Mouse (Mus musculus) embryonic fibroblast, embryonic 13.5 days (primary cell): ENCODE measurements around the gene Zfp82. TPM values are rescaled to one million over a fixed set of nuclear protein-coding genes. Genes with fewer than 3 reads are reported as not detected.
A peak's percentile ranks its signal among the peaks of the same experiment; 100 is the strongest.

Source experiments
- H3K27ac ChIP-seq: 2 replicates; pipeline ENCODE4 v1.5.1; 2012; ENCODE audit warnings: low read length, control low read depth, inconsistent platforms; ENCODE audit not compliant: insufficient read depth
- H3K4me1 ChIP-seq: 2 replicates; pipeline ENCODE4 v1.6.1; 2011; ENCODE audit warnings: low read length; ENCODE audit not compliant: control insufficient read depth, insufficient read depth
- H3K4me3 ChIP-seq: 2 replicates; pipeline ENCODE4 v1.5.1; 2011; ENCODE audit warnings: mild to moderate bottlenecking, control low read depth, low read length; ENCODE audit not compliant: insufficient read depth
- CTCF ChIP-seq: IDR thresholded peaks from 2 replicates; pipeline ENCODE4 v1.5.1; 2011; ENCODE audit warnings: mild to moderate bottlenecking, control low read depth, low read length, moderate library complexity, borderline replicate concordance; ENCODE audit not compliant: insufficient read depth
- POLR2A ChIP-seq: IDR thresholded peaks from 2 replicates; pipeline ENCODE4 v1.6.1; 2011; ENCODE audit warnings: low read depth, mild to moderate bottlenecking, control low read depth, low read length, moderate library complexity
- polyA plus RNA-seq: library from polyadenylated mRNA; stranded (reverse); fragments of >200 nt; gene quantifications from 2 replicates; pipeline ENCODE4 v1.2.4, GENCODE M21; 2011; ENCODE audit warnings: low read depth; ENCODE audit not compliant: missing spikeins, insufficient read length

The Zfp82 gene
- polyA plus RNA-seq, 1 experiment, result 2.8 TPM

DNA sequence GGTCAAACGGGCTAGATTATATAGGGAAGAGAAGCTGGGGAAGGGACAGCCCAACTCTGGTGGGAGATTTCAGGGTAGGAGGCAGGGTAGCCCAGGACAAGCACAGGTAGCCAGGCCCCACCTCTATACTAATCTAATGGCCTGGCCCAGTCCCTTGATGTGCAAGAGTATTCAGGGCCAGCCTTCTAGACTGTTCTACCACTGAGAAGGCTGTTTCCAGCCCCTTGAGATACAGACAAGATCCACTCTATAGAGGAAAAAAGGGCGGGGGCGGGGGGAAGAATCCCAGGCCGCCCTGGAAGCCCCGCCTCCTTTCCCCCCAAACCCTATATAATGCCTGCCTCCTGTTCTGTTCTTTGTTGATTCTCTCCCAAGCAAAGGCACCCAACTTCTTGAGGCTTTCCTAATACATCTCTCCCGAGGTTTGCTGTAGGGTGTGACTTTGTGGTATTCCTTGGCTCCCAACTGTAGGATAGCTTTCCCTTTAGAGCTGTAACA, 21.3 kb upstream of the Zfp82 start:
- Histone ChIP-seq H3K27ac (no peak overlapping the region), H3K4me3 (peak overlapping the region; percentile 26), H3K4me1 (no peaks in the 10 kb centered on the region)
- no peak for TF ChIP-seq POLR2A
- TF ChIP-seq CTCF, result no peak

DNA sequence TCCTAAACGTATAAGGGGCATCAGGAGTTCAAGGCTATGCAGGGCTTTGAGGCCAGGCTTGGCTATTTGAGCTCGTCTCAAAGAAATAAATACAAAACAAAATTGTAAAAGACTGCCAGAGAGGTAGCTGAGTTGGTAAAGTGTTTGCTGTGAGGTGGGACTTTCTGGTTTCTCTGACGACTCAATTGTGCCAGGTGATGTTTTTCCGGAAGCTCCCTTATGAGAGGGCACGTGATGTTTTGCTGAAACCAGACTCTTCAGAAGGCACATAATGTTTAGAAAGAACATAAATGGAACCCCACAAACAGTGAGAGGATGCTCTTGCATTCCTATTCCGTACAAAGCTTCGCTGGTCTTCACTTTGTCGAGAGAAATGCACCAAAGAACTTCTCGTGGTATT, 20.0 kb upstream of the Zfp82 start:
- Histone ChIP-seq H3K27ac (no peak overlapping the region), H3K4me1 (no peaks in the 10 kb centered on the region), H3K4me3 (no peak overlapping the region)
- TF ChIP-seq POLR2A (no peak), CTCF (no peak)

DNA sequence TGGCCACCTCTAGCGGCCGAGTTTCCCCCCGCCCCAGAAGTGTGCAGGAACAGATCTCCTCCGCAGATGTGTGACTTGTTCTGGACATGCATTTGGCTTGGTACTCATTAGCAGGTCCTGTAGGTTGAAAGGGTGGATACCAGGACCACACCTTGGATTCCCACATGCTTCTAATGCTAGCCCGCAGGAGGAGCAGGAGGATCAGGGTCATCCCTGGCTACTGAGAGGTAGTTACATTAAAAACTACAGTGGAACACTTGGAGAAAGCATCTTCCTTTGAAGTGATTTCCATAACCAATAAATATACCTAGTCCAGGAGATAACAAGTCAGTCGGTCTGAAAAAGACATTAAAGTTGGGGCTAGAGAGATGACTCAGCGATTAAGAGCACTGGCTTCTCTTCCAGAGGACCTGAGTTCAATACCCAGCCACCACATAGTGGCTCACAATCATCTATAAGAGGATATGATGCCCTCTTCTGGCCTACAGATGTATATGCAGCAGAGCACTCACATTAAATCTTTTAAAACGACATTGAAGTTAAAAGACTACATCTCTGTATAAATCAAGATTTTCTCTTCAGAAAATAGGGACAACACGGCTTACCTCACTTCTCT, 18.4 kb upstream of the Zfp82 start:
- 0 out of 2 replicates have a peak, but pooled peaks cover 2% of the 10 kb centered on the region for H3K4me1 ChIP-seq
- TF ChIP-seq POLR2A (no peak), CTCF (no peak)
- peak overlapping the region; percentile 4; the same call in 1 of the 2 replicates for H3K4me3 ChIP-seq
- H3K27ac ChIP-seq, result peak overlapping the region; percentile 73

DNA sequence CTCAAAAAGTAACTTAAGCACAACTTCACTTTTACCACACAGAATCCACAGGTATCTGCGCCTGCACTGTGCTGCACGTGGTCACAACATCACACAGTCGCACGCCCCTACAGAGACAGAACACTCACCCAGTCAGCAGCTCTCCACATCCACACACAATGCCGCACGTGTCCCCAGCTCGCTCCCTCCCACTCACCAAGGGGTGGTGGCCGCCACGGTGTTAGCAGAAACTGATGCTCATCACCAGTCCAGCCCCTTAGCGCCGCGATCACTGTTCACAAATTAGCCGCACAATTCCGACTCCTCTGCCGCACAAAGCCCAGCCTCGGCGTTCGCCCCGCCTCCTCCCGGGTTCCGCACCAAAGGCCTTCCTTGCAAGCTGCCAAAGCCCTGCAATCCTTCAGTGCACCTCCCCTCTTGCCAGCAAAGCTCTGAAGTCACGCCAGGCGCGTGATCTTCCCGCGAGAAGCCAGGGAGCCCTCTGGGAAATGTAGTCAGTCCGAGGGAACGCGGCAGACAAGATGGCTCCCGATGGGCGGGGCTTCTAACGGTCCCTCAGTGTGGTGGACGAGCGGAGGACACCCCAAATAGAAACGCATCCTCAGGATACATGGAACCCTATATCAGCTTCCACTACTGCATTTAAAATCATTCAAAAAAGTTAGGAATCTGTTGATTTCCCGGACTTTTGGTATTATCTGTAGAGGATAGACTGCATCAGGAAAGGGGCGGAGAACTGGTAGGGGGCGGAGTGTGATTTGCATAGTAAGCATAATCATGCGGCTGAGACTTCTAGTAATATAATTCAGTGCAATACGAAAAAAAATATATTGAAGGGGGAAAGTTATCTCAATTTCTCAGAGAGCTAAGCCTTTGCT, 17.6 kb upstream of the Zfp82 start, which contains the start of the genes Gm26920 and Zfp566:
Gm26920 (minus strand) TSS at position 319 of the 878 bp plus-strand sequence.
Zfp566 (minus strand) TSS at position 436 of the 878 bp plus-strand sequence.
- no peak for TF ChIP-seq CTCF
- peak; percentile 72 for TF ChIP-seq POLR2A
- H3K4me3 ChIP-seq, result peak within 1 kb of the TSS; percentile 71
- H3K4me1 ChIP-seq, result 0 out of 2 replicates have a peak, but pooled peaks cover 2% of the 10 kb centered on the region
- H3K27ac ChIP-seq, result peak within 1 kb of the TSS; percentile 73

DNA sequence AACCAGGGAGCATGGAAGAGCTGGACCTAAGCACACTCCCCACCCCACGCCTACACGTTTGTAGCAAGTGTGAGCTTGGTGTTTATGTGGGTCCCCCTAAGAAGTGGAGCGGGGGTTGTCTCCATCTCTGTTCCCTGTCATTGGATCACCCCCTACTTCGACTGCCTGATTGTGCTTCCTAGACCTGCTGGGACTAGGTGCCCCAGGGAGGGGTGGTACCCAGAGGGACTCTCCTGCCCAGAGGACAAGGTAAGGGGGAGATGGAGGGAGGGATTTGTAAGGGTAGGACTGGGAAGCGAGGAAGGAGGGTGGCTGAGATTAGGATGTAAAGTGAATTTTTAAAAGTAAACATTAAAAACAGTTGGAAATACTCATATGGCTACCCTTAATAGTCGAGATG, 16.7 kb upstream of the Zfp82 start:
- Histone ChIP-seq H3K27ac (no peak overlapping the region), H3K4me1 (0 out of 2 replicates have a peak, but pooled peaks cover 2% of the 10 kb centered on the region), H3K4me3 (peak overlapping the region; percentile 71)
- TF ChIP-seq CTCF, result no peak
- TF ChIP-seq POLR2A, result no peak

DNA sequence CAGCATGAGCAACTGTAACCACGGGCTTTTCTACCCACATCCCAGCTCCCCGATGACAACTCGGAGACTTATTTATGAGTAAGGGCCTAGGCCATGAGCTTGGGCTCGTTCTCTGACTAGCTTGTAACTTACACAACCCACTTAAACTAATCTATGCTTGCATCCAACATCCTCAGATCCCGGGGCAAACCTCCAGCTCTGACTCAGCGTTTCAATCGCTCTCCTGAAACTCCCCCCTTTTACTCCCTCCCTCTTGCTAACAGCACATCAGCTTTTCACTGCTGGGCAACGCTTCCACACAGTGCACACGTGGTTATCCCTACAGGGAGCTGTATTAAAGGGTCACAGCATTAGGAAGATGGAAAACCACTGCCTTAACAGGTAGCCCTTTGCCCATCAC, 13.8 kb upstream of the Zfp82 start:
- H3K4me3 ChIP-seq, result no peak overlapping the region
- no peak for TF ChIP-seq CTCF
- 0 out of 2 replicates have a peak, but pooled peaks cover 2% of the 10 kb centered on the region for H3K4me1 ChIP-seq
- no peak overlapping the region for H3K27ac ChIP-seq

DNA sequence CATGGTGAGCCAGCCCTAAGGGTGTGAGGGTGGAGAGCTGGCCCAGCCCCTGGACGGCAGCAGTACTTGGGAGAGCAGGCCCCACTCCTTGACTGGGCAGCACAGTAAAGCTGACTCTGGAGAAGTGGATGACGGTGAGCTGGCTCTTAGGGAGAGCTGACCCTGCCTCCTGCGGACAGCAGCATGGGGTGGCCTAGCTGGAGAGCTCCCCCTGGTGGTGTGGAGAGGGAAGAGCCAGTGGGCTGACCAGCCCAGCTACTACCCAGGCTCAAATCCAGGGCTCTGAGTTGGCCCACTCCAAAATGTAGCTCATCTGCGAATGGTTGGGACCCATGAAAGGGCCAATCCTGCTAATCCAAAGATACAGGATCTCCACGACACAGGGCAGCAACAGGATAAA, 8.1 kb downstream of the Zfp82 start:
- no peaks in the 10 kb centered on the region for H3K4me1 ChIP-seq
- TF ChIP-seq CTCF (peak; percentile 24; the same call in 1 of the 2 replicates), POLR2A (no peak)
- no peak overlapping the region for H3K4me3 ChIP-seq
- H3K27ac ChIP-seq, result no peak overlapping the region

DNA sequence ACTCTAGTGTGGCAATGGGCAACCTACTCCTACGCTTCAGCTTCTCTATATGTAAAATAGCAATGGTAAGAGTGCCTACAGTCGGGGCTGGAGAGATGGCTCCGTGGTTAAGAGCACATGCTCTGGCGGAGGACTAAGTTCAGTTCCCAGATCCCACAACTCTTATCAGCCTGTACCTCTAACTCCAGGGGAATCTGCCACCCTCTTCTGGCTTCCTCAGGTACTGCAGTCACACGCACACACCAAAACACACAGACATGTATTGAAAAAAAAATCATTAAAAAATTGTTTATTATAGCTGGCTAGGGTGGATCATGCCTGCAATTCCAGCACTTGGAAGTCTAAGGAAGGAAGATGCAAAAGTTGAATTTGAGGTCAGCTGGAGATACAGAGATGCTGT, 10.2 kb downstream of the Zfp82 start:
- TF ChIP-seq POLR2A (no peak), CTCF (no peak)
- H3K27ac ChIP-seq, result no peak overlapping the region
- H3K4me3 ChIP-seq, result no peak overlapping the region
- H3K4me1 ChIP-seq, result no peaks in the 10 kb centered on the region

DNA sequence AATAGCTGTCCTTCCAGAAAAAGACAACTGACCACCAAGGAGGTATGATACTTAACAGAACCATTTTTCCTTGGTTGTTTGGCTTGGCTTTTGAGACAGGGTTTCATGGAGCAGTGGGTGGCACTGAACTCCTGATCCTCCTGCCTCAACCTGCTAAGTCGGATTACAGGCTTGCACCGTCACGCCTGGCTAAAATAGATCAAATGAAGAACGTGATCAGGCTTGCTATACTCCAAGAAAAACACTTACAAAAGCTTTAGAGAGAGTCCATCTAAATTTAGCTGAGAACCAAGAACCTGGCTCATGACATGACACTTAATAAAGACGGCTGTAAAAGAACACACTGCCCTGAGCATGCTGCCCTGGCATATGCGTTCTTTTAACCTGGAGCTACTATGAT, 12.4 kb downstream of the Zfp82 start:
- H3K4me3 ChIP-seq, result no peak overlapping the region
- H3K4me1 ChIP-seq, result no peaks in the 10 kb centered on the region
- TF ChIP-seq CTCF (no peak), POLR2A (no peak)
- no peak overlapping the region for H3K27ac ChIP-seq

DNA sequence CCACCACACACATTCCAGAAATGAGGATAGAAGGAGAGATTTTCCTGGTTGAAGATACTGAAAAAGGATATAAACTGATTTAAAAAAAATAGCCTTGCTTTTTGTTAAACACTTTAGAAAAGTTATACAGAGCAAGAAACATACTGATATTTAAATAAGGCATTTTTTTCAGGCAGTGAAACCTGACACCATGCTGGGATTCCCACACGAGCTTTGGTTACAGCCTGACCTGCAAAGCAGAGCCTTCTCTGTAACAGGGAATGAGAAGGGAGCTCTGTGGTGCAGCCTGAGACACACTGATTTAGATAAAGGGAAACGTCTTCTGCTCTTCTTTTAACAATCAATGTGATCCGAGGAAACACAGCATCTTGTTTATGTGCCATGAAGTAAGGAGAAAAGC, 19.1 kb downstream of the Zfp82 start:
- H3K4me1 ChIP-seq, result no peaks in the 10 kb centered on the region
- H3K27ac ChIP-seq, result no peak overlapping the region
- no peak overlapping the region for H3K4me3 ChIP-seq
- TF ChIP-seq POLR2A, result no peak
- no peak for TF ChIP-seq CTCF
